16 mouse cellular contexts compared by ENCODE assay signal in the genomic region with DNA sequence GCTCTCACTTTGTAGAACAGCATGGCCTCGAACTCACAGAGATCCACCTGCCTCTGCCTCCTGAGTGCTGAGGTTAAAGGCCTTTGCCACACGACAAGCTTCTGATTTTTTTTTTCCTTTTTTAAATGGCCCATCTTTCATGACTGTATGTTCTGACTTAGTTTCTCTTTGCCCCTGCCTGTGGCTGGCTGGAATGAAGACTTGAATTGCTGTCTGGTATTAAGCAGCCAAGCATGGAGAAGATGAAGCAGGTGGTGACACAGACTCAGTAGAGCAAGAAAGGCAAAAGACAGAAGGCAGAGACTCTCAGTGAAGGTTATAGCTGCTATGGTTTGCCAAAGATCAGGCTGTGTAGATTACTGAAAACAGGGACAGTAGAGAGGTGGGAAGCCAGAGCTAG.
"Had no signal": no experiment of that assay in that cellular context is flagged by ENCODE, and none has a peak within 500 bp of the region (broad histone marks: within the 10 kb centered on the region; RNA-seq: fewer than 3 reads in every experiment).

No protein-coding gene starts in this region.

- DNase-seq: heart, postnatal 10 days; heart, postnatal 14 days; heart, postnatal 36 days; heart, postnatal 4 days; kidney, adult 11 months; kidney, adult 18-20 months; kidney, adult 2 months; kidney, adult 8-10 months; kidney, adult 9 months; kidney, postnatal 10 days; kidney, postnatal 14 days; kidney, postnatal 25 days; kidney, postnatal 36 days; kidney, postnatal 4 days; layer of hippocampus, adult 9-11 months; layer of hippocampus, postnatal 36 days had no signal
